Mouse (Mus musculus): ENCODE data around the gene Clec1a.

Gene Clec1a

GRCm38 (mm10) chr6:129405999-129406398, 45.8 kb downstream of the Clec1a start:
- peak; percentile 89 for DNase-seq (ENCODE audit: low read depth)

DNA sequence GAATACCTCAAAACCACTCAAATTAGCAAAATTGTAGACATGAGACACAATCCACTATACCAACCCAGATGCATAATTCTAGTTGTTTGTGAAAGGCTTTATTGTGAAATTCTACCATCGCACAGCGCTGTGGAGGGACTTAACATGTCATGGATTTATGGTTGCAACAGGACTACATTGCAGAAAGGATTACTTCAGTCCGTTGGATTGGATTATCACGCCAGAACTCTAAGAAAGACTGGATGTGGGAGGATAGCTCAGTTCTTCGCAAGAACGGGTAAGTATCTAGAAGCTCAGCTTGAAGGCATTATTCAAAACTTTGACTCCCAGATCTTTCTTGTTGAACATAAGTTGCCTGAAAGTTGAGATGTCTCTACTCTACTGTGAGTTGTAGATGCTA, 48.4 kb downstream of the Clec1a start:
- DNase-seq (ENCODE audit: low read depth), result no peak

- DNase-seq (ENCODE audit: low read depth), result no peak
Observed at GRCm38 (mm10) chr6:129402404-129402803, 49.4 kb downstream of the Clec1a start.

DNA sequence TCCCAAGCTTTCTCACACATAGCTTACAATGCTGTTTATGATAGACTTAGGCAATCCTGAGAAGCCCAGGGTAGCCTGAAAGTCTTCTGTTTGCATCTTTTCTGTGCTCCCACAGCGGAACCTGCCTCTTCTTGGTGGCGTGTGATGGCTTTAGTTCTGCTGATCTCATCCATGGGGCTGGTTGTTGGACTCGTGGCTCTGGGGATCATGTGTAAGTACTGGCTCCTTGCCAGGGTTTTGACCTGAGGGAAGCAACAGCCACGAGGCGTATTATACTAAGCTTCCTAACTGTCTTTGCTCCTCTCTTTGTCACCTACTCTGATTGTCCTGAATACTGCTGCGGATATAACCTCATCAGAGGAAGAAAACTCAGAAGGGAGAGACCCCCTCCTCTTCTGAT, 51.9 kb downstream of the Clec1a start:
- DNase-seq (ENCODE audit: low read depth), result peak; percentile 68

GRCm38 (mm10) chr6:129396997-129397396, 54.8 kb downstream of the Clec1a start, which contains the start of gene Clec1b:
TSS of gene Clec1b (plus strand) at chr6:129397297.
- DNase-seq (ENCODE audit: low read depth), result no peak

GRCm38 (mm10) chr6:129393732-129394131, 58.1 kb downstream of the Clec1a start:
- DNase-seq (ENCODE audit: low read depth), result no peak

DNA sequence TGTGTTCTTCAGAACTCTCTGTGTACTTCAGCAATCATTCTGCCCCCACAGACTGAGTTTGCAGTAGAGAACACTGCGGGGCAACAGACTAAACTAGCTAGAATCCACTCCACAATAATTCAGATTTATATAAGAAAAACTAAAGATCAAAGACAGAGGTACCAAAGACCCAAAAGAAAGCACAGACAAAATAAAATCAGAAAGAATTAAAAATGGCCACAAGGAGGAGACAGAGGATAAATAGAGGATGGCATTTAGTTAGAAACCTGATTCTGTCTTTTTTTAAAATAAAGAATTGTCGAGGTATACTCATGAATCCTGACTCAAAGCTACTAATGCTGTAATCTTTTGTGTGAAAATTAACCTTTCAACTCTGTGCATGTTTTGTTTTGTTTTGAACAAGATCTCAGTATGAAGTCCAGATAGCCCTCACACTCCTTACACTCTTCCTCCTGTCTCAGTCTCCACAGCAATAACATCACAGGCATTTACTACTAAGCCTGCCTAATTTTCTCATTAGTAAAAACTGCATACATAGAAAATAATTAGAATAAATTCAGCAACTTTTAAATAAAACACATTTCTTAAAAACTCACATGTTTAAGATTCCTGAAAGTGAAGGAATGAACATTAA, 58.6 kb downstream of the Clec1a start:
- DNase-seq (ENCODE audit: low read depth), result peak; percentile 68

GRCm38 (mm10) chr6:129385774-129386173, 66.0 kb downstream of the Clec1a start, which contains the start of gene Clec12b:
TSS of gene Clec12b (minus strand) at chr6:129385874.
- DNase-seq (ENCODE audit: low read depth), result no peak

GRCm38 (mm10) chr6:129385000-129385399, 66.8 kb downstream of the Clec1a start:
- no peak for DNase-seq (ENCODE audit: low read depth)

DNA sequence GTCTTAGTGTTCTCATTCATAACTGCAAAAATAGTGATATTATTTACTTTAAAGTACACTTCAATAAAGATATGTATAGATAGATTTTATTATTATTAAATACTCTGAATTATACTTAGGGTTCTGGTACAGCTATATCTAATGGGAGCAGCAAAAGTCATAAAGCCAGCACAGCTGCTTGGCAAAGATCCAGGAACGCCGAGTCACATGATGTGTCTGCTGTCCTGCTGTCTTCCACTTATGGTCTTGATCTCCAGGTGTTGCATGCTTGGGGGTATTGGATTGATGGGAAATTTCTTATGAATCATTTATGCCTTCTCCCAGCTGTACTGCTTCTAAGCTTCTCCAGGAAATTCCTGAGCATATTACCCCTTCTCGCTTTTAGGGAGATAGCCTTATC, 68.3 kb downstream of the Clec1a start:
- DNase-seq (ENCODE audit: low read depth), result no peak

DNA sequence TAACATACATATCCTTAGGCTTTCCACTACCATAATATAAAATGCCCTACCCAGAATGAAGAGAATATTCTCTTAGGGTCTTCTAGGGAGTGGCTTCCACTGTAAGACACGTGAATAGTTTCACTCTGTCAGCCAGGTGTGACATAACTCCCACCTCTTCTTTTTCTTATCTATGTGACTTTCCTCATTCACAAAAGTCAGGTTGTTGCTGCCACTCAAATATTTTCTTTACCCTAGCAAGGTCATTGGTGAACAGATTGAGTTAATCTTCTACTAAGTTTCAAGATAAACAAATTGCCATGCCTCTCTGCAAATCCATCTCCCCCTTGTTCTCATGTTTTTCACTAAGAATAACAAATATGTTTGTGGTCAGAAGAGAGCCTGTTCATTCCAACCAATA, 70.1 kb downstream of the Clec1a start:
- DNase-seq (ENCODE audit: low read depth), result no peak

GRCm38 (mm10) chr6:129380454-129380853, 71.3 kb downstream of the Clec1a start:
- DNase-seq (ENCODE audit: low read depth), result no peak

- DNase-seq (ENCODE audit: low read depth), result peak; percentile 57
Observed at GRCm38 (mm10) chr6:129374937-129375471, 76.8 kb downstream of the Clec1a start.
